Mouse (Mus musculus) midbrain, embryonic 12.5 days (tissue): Measurements from ENCODE around the gene Sbno2. TPM values are rescaled to one million over a fixed set of nuclear protein-coding genes. Genes with fewer than 3 reads are reported as not detected.

Source experiments
- ATAC-seq: fragments of 200-750 bp; cut with Nextera tagmentation; 2 replicates; pipeline ENCODE4 v1.8.0; 2017; ENCODE audit warnings: low read depth, moderate TSS enrichment, moderate library complexity; ENCODE audit not compliant: low FRiP score
- H3K27ac ChIP-seq: fragments of 300-500 bp; sonication (generic); replicated peaks from 2 replicates; pipeline ENCODE4 v1.5.1; 2016; ENCODE audit warnings: mild to moderate bottlenecking
- H3K27me3 ChIP-seq: fragments of 300-500 bp; sonication (generic); 2 replicates; pipeline ENCODE4 v1.6.1; 2016; ENCODE audit warnings: mild to moderate bottlenecking
- H3K36me3 ChIP-seq: fragments of 300-500 bp; sonication (generic); 2 replicates; pipeline ENCODE4 v1.6.1; 2016
- H3K4me1 ChIP-seq: fragments of 300-500 bp; sonication (generic); 2 replicates; pipeline ENCODE4 v1.6.1; 2016
- H3K4me2 ChIP-seq: fragments of 300-500 bp; sonication (generic); replicated peaks from 2 replicates; pipeline ENCODE4 v1.6.1; 2016; ENCODE audit warnings: mild to moderate bottlenecking, moderate library complexity
- H3K4me3 ChIP-seq: fragments of 300-500 bp; sonication (generic); 2 replicates; pipeline ENCODE4 v1.5.1; 2016; ENCODE audit warnings: mild to moderate bottlenecking
- H3K9ac ChIP-seq: fragments of 300-500 bp; sonication (generic); replicated peaks from 2 replicates; pipeline ENCODE4 v1.6.1; 2016; ENCODE audit warnings: mild to moderate bottlenecking, moderate library complexity
- H3K9me3 ChIP-seq: fragments of 300-500 bp; sonication (generic); 2 replicates; pipeline ENCODE4 v1.6.1; 2016; ENCODE audit warnings: mild to moderate bottlenecking
- WGBS: fragments of 180-500 bp; shearing (Covaris S2); methylation state at CpG from one replicate; pipeline ENCODE4 v1.1.7; 2016; 5-methylcytosine and 5-hydroxymethylcytosine counted together
- polyA plus RNA-seq: library from polyadenylated mRNA; unstranded; fragments of >200 nt; fragmentation: Nextera tagmentation; extraction: Ambion mirVana; gene quantifications from 2 replicates; pipeline ENCODE4 v1.2.1, GENCODE M21; 2016

Gene Sbno2
- polyA plus RNA-seq, 1 experiment from 2014 or later = 14.7 TPM

- Histone ChIP-seq H3K9me3 (no peaks in the 10 kb centered on the region), H3K9ac (no peak overlapping the region), H3K4me2 (no peak overlapping the region), H3K27ac (no peak overlapping the region), H3K36me3 (no peaks in the 10 kb centered on the region), H3K4me1 (peaks cover 7% of the 10 kb centered on the region), H3K27me3 (peaks cover 17% of the 10 kb centered on the region), H3K4me3 (no peak overlapping the region)
- no peak for ATAC-seq
- WGBS = 78% methylated on average over 15 of the region's 15 CpGs
These were observed 80.9 kb downstream of the Sbno2 start for GRCm38 (mm10) chr10:80024229-80025043.

- Histone ChIP-seq H3K36me3 (no peaks in the 10 kb centered on the region), H3K4me1 (peaks cover 12% of the 10 kb centered on the region), H3K9me3 (no peaks in the 10 kb centered on the region), H3K27ac (no peak overlapping the region), H3K9ac (no peak overlapping the region), H3K4me3 (no peak overlapping the region), H3K4me2 (no peak overlapping the region), H3K27me3 (peaks cover 24% of the 10 kb centered on the region)
- no peak for ATAC-seq
- 87% methylated on average over 5 of the region's 5 CpGs for WGBS
These were observed 81.6 kb downstream of the Sbno2 start for GRCm38 (mm10) chr10:80023758-80024157.

- Histone ChIP-seq H3K9ac (no peak overlapping the region), H3K27ac (no peak overlapping the region), H3K27me3 (peaks cover 29% of the 10 kb centered on the region), H3K4me1 (peaks cover 14% of the 10 kb centered on the region), H3K9me3 (no peaks in the 10 kb centered on the region), H3K4me2 (no peak overlapping the region), H3K4me3 (no peak overlapping the region), H3K36me3 (no peaks in the 10 kb centered on the region)
- 95% methylated on average over 8 of the region's 8 CpGs for WGBS
- ATAC-seq = no peak
These were observed 82.6 kb downstream of the Sbno2 start for GRCm38 (mm10) chr10:80022806-80023205.

- ATAC-seq = no peak
- no peaks in the 10 kb centered on the region for H3K36me3 ChIP-seq
- H3K4me3 ChIP-seq = no peak overlapping the region
- no peak overlapping the region for H3K9ac ChIP-seq
- no peaks in the 10 kb centered on the region for H3K9me3 ChIP-seq
- peaks cover 14% of the 10 kb centered on the region for H3K4me1 ChIP-seq
- WGBS = 92% methylated on average over 12 of the region's 12 CpGs
- H3K27ac ChIP-seq = no peak overlapping the region
- H3K27me3 ChIP-seq = peaks cover 36% of the 10 kb centered on the region
- H3K4me2 ChIP-seq = no peak overlapping the region
These were observed 83.2 kb downstream of the Sbno2 start for GRCm38 (mm10) chr10:80022164-80022563.

- Histone ChIP-seq H3K27me3 (peaks cover 44% of the 10 kb centered on the region), H3K36me3 (no peaks in the 10 kb centered on the region), H3K9ac (no peak overlapping the region), H3K4me1 (peaks cover 14% of the 10 kb centered on the region), H3K27ac (no peak overlapping the region), H3K4me3 (no peak overlapping the region), H3K4me2 (no peak overlapping the region), H3K9me3 (no peaks in the 10 kb centered on the region)
- ATAC-seq = no peak
- 92% methylated on average over 13 of the region's 13 CpGs for WGBS
These were observed 84.1 kb downstream of the Sbno2 start for GRCm38 (mm10) chr10:80021320-80021641.

GRCm38 (mm10) chr10:80020603-80021319, 84.6 kb downstream of the Sbno2 start:
- H3K36me3 ChIP-seq = no peaks in the 10 kb centered on the region
- H3K4me3 ChIP-seq = no peak overlapping the region
- WGBS = 82% methylated on average over 18 of the region's 18 CpGs
- no peak overlapping the region for H3K4me2 ChIP-seq
- no peaks in the 10 kb centered on the region for H3K9me3 ChIP-seq
- H3K4me1 ChIP-seq = peaks cover 14% of the 10 kb centered on the region
- H3K27ac ChIP-seq = no peak overlapping the region
- no peak for ATAC-seq
- H3K27me3 ChIP-seq = peaks cover 50% of the 10 kb centered on the region
- no peak overlapping the region for H3K9ac ChIP-seq

GRCm38 (mm10) chr10:80020191-80020590, 85.2 kb downstream of the Sbno2 start:
- Histone ChIP-seq H3K9me3 (no peaks in the 10 kb centered on the region), H3K36me3 (no peaks in the 10 kb centered on the region), H3K4me3 (peak overlapping the region; percentile 17; the same call in 1 of the 2 replicates), H3K27me3 (peaks cover 55% of the 10 kb centered on the region), H3K9ac (no peak overlapping the region), H3K4me1 (peaks cover 14% of the 10 kb centered on the region), H3K4me2 (peak overlapping the region; percentile 39), H3K27ac (no peak overlapping the region)
- WGBS = 16% methylated on average over 11 of the region's 11 CpGs
- no peak for ATAC-seq

- H3K9me3 ChIP-seq = no peaks in the 10 kb centered on the region
- no peaks in the 10 kb centered on the region for H3K36me3 ChIP-seq
- peaks cover 61% of the 10 kb centered on the region for H3K27me3 ChIP-seq
- peak overlapping the region; percentile 49; the same call in 1 of the 2 replicates for H3K9ac ChIP-seq
- H3K4me3 ChIP-seq = peak overlapping the region; percentile 17; the same call in 1 of the 2 replicates
- no peak overlapping the region for H3K27ac ChIP-seq
- H3K4me2 ChIP-seq = peak overlapping the region; percentile 39
- WGBS = 5% methylated on average over 20 of the region's 20 CpGs
- ATAC-seq = 0 out of 2 replicates have a peak, but pooled peaks have one; percentile 34
- H3K4me1 ChIP-seq = peaks cover 14% of the 10 kb centered on the region
These were observed 85.8 kb downstream of the Sbno2 start for GRCm38 (mm10) chr10:80019471-80020131.

GRCm38 (mm10) chr10:80018739-80019297, 86.6 kb downstream of the Sbno2 start:
- WGBS = 7% methylated on average over 14 of the region's 15 CpGs
- H3K4me2 ChIP-seq = no peak overlapping the region
- H3K9ac ChIP-seq = 0 out of 2 replicates have a peak overlapping the region, but pooled peaks have one; percentile 49
- H3K27me3 ChIP-seq = peaks cover 69% of the 10 kb centered on the region
- H3K36me3 ChIP-seq = no peaks in the 10 kb centered on the region
- H3K4me3 ChIP-seq = no peak overlapping the region
- no peaks in the 10 kb centered on the region for H3K9me3 ChIP-seq
- H3K27ac ChIP-seq = no peak overlapping the region
- peaks cover 14% of the 10 kb centered on the region for H3K4me1 ChIP-seq
- no peak for ATAC-seq

GRCm38 (mm10) chr10:80017771-80018170, 87.6 kb downstream of the Sbno2 start:
- H3K4me3 ChIP-seq = no peak overlapping the region

GRCm38 (mm10) chr10:80017361-80017760, 88.0 kb downstream of the Sbno2 start:
- Histone ChIP-seq H3K27me3 (peaks cover 83% of the 10 kb centered on the region), H3K27ac (no peak overlapping the region), H3K36me3 (no peaks in the 10 kb centered on the region), H3K4me2 (no peak overlapping the region), H3K4me3 (no peak overlapping the region), H3K4me1 (peaks cover 14% of the 10 kb centered on the region), H3K9me3 (no peaks in the 10 kb centered on the region), H3K9ac (no peak overlapping the region)
- ATAC-seq = no peak
- WGBS = 77% methylated on average over 3 of the region's 3 CpGs

More at GRCm38 (mm10) chr10:80017771-80018170, 87.6 kb downstream of the Sbno2 start:
- Histone ChIP-seq H3K9me3 (no peaks in the 10 kb centered on the region), H3K4me1 (peaks cover 14% of the 10 kb centered on the region), H3K9ac (no peak overlapping the region), H3K27ac (no peak overlapping the region), H3K4me2 (no peak overlapping the region), H3K27me3 (peaks cover 79% of the 10 kb centered on the region), H3K36me3 (no peaks in the 10 kb centered on the region)
- no peak for ATAC-seq
- 82% methylated on average over 14 of the region's 14 CpGs for WGBS
